Mouse (Mus musculus): Measurements from ENCODE around the gene Pkn3. TPM values are rescaled to one million over a fixed set of nuclear protein-coding genes. Genes with fewer than 3 reads are reported as not detected.

Gene Pkn3
- total RNA-seq, 1 experiment from 2014 or later, result 5.7 TPM

DNA sequence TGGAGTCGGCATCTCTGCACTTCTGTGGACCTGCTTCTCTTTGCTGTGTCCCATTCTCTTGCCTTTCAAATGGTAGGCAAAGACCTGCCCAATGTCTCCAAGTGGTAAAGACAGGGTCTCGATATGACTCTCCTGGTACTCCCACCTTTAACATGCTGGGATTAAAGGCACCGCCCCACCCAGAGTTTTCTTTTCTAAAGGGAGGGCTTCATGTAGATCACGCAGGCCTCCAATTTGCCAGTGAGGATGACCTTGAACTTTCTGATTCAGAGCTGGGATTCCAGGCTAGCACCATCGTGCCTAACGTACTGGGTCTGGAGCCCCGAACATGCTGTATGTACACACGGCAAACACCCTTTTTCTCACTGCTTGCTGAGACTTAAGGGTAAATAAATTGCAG is 14.2 kb upstream of the Pkn3 start:
- peak; percentile 74 for DNase-seq

DNA sequence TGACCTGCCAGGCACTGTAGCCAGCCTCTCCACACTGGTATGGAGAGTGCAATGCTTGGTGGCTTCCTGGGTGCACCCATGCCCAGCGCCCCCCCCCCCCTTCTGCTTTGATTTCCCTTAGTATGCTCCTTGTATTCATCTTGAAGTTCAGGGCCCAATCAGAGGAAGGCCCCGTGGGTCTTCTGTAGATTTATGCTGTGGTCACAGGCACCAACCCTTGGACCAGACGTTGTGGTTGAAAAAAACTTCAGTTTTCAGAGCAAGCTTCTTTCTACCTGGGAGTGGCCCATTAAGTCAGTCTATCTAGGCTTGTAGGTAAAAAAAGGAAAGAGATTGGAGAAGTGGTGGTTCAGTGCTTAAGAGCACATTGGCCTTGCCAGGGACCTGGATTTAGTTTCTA is 13.7 kb upstream of the Pkn3 start:
- DNase-seq, result no peak

DNA sequence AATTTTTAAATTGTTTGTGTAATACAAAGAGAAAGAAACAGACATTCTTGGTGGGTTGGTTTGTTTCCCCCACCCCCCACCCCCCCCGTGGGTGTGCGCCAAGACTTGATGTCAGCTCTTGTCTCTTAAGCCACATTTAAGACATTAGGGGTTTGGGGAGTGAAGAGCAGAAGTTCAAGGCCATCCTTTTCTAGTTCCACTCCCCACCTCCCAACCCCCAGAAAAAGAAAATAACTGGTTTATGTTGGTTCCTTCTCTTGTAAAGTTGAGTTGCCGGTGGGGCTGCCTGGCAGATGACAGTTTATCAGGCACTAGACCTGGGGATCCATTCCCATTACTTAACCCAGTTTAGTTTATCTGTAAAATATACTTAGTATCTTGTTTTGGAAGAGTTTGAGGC is 13.2 kb upstream of the Pkn3 start:
- DNase-seq, result no peak

DNA sequence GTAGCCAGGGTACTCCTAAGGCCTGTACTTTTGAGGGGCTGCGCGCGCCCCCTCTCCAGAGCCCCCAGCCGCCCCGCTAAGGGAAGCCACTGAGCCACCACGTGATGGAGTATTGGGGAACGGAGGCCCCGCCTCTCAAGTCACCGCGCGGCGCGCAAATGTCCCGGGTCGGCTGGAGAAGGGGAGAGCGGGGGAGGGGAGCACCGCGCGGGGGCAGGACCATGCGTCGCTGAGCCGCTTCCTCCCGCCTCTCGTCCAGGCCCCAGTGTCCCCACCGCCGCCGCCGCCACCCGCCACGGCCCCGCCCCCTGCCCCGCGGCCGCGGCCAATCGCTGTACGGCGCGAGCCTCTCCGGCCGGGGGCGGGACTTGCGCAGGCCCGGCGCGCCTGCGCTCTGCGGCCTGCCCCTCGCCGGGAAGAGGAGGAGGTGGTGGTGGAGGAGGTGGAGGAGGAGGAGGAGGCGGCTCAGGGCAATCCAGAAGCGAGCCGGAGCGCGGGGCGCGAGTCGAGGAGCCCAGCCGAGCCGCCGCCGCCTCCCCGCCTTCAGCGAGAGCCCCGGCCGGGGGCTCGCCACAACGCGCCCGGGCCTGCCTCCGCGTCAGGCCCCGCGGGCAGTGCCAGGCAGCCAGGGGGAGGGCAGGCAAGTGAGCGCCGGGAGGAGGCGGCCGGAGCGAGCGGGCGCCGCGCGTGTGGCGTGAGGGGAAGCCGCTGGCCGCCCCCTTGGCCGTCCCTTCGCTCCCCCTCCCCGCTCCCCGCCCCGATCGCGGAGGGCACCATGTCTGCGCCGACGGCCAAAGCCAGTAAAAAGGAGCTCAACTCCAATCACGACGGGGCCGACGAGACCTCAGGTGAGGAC is 11.2 kb upstream of the Pkn3 start:
- peak; percentile 98 for DNase-seq

DNA sequence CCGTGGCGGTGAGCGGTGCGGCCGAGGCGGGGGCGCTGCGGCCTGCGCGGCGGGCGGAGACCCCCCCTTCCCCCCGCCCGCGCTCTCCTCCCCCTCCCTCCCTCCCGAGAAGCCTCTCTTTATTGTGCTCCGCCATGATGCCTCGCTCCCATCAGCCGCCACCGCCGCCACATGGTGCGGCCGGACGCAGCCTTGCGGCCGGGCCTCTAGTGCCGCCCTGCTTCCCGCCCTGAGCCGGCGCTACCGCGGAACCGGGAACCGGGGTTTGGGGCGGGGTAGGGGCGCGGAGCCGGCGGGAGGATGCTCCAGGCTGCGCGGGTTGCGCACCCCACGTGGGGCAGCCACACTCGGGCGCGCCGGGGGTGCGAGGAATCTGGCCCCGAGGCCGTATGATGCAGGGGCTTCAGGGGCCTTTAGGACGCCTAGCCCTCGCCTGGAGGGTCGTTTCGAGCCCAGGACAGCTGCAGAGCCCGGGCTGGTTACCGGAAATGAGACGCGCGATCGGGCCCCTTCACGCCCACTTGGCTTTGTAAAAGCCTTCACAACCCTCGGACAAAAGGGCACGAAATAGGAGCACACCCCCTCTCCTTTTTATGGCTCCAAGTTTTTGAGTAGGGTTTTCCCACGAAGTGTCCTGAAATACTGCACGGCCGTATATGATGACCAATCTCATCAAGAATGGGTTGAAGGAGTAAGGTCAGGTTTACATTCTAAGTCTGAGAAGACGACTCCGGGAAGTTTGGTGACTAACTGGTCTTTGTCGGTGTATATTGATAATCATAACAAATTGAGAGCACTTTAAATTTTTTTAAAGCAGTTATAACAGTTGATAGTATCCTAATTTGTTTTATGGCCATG is 10.2 kb upstream of the Pkn3 start:
- peak; percentile 67 for DNase-seq

DNA sequence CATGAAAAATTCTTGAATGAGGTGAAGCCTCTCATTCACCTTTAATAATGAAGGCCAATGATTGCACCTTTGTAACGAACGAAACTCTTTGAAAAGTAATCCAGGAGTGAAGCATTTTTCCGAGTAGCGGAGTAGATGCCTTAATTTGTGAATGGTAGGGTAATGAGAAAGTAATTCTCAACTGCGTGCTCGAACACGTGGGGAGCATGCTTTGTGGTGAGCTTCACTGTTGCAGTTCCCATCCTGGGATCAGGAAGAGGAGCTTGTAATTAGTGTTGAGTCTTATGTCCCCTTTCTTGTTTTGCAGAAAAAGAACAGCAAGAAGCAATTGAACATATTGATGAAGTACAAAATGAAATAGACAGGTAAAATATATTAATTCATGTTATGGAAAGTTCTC is 9.5 kb upstream of the Pkn3 start:
- no peak for DNase-seq

DNA sequence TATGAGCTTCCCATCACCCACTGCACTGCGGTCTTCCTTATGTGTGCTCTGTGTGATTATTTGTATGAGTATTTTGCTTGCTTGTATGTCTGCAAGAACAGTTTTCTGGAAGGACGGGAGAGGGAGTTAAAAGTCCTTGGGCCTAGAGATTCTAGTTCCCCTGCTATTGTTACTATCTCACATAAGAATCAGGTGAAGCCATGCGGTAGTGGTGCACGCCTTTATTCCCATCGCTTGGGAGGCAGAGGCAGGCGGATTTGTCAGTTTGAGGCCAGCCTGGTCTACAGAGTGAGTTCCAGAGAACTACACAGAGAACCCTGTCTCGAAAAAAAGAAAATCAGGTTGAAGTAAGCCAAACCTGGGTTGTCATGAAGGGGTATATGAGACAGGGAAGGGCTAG is 4.6 kb upstream of the Pkn3 start:
- DNase-seq, result no peak

DNA sequence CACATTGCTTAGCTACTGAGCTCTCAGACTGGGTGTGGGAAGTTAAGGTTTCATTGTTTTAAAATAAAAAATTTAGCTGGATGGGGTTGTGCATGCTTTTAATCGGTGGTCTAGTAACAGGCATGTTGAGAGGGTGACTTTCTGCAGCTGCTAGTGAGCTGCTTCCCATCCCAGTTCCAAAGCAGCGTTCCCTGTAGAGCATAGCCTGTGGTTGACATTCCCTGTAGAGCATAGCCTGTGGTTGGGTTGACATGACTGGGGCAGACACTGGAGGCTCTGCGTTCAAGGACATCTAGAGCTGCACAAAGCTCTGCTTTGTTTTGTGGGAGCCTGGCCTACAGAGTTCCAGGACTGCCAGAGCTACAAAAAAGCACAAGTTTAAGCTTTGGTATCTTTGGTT is 4.2 kb upstream of the Pkn3 start:
- no peak for DNase-seq

DNA sequence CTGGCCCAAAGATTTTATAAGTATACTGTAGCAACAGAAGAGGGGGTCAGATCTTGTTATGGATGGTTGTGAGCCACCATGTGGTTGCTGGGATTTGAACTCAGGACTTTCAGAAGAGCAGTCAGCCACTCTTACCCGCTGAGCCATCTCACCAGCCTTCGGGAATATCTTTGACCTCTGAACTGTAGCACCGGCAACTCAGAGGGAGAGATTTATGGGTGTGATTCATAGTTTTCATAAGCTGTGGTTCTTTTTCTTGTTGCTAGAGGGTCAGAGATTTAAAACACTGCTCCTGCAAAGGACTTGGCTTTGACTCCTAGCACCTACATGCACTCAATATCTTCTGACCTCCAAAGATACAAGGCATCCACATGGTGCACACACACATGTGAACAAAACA is 1.9 kb upstream of the Pkn3 start:
- DNase-seq, result peak; percentile 45

DNA sequence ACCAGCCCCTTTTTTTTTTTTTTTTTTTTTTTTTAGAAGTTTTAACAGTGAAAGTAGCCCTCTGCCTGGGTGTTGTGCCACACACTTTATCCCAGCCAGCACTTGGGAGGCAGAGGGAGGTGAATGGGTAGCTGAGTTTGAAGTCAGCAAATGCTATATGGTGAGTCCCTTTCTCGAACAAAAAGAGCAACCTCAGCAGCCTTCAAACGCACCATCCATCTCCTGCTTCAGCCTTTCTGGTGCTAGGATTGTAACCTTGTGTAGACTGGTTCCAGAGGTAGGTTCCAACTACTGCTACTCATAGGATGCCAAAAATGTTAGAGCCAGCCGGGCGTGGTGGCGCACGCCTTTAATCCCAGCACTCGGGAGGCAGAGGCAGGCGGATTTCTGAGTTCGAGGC is 1.0 kb upstream of the Pkn3 start:
- DNase-seq, result no peak

DNA sequence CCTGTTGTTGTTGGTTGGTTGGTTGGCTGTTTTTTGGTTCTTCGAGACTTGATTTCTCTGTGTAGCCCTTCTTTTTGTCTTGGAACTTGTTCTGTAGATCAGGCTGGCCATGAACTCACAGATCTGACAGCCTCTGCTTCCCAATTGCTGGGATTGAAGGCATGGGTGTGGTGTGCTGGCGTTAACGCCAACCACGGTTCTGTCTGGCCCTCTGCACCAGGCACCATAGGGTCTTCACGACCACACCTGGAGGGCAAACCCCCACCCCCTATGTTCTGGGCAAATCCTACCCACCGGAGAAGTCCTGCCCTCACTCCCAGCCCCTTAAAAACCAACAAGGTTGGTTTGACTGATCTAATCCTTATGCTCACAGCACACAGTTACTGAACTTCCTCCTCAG is 525 bp upstream of the Pkn3 start:
- DNase-seq, result no peak

DNA sequence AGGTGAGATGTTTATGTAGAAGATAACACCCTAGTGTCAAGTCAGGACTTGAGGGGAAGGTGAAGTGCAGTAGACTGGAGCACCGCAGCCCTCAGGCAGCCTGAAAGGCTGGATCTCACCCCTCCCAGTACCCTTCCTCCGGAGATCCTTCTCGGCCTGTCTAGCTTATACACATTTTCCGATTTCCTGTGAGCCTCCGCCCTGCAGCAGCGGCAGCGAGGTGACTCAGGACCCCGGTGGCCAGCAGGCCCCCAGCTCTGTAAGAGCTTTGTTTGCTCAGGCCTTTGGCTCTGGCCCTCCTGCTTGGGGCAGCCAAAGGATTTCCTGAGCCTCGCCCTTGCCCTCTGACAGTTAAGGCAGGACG is 847 bp downstream of the Pkn3 start:
- DNase-seq, result no peak

DNA sequence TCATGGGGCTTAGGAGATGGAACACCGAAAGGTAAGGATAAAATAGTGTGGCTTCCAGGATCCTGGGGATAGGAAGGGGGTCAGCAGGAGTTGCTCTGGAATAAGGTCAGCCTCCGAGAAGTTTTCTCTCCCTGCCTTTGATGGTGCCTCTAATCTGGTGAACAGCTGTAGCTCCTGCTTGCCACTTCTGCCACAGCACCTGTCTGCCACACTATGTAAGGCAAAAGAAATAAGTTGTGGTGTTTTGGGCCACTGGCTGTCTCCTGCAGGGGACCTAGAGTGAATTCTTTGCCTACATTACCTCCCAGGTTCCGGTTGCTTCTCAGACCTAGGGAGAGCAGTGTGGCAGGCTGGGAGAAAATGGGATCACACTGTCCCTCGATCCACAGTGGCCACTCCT is 1.3 kb downstream of the Pkn3 start:
- DNase-seq, result no peak

DNA sequence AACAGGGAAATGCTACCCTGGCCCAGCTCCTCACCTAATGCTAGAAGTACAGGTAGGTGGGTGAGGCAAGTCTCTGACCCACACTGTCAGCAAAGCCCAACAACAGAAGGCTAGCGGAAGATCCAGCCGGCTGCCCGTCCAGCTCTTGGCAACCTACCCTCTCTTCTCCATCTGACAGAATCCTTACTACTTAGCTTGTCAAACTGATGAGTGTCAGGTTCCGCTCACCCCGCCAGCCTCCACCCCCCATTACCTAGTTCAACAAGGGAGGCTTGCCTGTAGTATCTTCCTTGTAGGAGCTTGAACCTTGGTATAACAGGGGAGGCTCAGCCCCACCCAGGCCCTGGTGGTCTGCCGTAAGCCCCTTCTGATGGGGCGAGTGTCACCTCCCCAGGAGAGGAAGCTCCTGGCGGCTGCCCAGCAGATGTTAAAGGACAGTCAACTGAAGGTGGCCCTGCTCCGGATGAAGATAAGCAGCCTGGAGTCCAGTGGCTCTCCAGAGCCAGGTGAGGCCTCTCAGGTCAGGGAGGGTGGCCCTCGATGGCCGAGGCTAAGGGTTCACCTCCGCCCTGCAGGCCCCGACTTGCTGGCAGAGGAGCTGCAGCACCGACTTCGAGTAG is 2.8 kb downstream of the Pkn3 start:
- DNase-seq, result no peak

DNA sequence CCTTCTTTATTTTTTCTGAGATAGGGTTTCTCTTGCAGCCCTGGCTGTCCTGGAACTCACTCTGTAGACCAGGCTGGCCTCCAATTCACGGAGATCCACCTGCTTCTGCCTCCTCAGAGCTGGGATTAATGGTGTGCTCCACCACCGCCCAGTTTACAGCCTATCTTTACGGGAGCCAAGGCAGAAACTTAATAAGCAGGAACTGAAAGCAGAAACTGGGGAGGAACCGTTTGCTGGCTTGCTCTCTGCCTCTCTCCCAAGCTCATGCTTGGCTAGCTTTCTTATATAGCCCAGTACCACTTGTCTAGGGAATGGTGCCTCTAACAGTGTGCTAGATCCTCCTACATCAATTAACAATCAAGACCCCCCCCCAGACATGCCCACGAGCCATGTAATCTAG is 6.6 kb downstream of the Pkn3 start:
- DNase-seq, result no peak

DNA sequence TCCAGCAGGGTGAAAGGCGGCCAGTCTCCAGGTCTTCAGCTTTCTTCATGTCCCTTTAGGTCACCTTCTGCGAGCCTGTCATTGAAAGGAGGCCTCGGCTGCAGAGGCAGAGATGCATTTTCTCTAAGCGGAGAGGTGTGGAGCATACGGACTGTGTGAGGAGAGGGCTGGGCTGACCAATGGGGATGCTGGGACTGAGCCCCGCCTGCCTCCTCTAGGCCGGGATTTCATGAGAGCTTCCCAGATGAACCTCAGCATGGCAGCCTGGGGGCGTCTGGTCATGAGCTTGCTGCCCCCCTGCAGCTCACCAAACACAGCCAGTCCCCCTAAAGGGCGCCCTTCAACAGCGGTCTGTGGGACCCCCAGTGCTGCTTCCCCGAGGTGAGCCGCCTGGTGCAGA is 7.1 kb downstream of the Pkn3 start:
- no peak for DNase-seq

DNA sequence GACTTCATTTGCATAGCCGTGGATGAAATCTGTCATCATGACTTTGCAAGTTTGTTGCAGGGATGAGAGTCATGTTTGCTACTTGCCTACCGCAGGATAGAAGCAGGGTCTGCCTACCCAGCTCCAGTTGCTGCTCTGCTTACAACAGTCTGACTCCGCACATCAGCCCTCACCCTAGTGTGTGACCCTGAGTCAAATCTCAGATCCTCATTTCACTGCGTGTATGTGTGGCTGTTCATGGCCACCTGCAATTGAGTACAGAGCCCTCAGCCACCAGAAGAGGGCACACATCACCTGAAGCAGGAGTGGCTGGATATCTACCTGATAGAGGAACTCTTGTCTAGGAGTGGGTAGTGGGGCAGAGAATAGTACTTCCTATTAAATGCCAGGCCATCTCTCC is 9.8 kb downstream of the Pkn3 start:
- DNase-seq, result no peak

DNA sequence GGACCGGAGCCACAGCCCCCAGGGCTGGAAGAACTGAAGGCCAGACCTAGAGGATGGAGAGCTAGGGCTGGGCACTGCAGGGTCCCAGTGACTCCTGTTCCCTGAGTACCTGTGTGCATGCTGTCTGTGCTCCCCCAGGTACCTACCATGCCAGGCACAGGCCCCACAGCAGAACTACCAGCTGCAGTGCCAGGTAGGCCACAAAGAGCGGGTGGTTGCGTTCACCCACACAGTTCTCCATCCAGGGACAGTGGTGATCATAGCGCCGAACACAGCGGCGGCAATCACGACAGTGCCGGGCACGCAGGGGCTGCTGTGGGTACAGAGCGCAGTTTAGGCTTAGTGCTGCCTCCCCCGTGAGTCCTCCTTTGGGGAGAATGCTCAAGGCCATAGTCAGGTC is 14.0 kb downstream of the Pkn3 start:
- no peak for DNase-seq

DNA sequence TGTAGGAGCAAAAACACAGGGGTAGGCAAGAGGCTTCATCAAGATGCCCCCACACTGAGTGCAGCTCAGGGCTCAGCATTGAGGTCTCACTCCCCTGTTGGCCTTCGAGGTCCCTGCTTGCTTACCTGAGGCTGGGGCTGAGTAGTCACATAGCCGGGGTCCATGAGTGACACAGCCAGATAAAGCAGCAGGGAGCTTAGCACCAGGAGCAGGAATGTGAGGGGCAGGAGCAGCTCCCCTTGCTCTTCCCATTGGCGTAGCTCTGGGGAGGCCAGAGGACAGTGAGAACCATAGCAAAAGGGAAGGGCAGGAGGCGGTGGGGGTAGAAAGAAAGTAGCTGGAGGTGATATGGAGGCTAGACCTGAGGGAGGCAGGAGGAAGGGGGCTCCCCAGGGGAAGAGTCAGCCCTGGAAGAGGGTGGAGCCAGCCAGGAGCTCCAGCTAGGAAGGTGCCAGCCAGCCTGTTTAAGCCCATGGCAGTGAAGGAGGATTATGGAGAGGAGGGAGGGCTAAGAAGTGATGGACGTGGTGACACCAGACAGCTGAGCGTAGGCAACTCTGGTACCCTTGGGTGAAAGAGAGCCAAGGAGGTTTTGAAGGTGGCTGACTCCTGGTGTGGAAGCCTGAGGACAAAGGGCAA is 14.9 kb downstream of the Pkn3 start:
- no peak for DNase-seq

DNA sequence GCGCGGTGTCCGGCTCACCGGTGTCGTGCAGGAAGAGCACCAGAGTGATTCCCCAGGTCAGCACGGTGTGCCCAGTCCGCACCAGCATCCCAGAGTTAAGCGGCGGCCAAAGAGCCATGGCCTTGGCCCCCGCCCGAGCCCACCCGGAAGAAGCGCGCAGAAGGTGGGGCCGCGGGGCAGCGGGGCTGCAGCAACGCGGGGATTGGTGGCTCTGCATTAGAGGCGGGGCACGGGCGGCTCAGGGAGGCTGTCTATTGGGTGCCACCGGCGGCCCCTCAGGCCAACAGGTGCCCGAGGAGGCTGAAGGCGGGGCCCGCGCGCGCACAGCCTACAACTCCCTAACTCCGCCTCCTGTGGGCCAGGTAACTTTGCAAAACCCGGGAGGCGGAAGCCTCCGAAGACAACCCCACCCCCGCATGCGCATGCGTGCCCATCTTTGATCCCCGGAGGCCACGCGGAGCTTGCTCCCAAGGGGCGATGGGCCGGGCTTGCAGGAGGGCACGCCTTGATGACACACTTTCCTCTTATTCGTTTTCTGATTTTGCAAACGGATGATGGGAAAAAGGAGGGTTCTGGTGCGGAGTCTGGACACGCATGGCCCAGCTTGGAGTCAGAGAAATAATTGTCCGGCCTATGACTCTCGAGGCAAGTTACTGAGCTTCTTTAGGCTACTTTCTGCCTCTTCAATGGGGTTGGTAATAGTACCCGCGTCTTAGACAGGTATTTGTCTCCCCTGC is 16.2 kb downstream of the Pkn3 start, which contains the start of gene Zdhhc12:
Gene Zdhhc12, minus strand, starts transcription at position 178 of the 737 bp plus-strand sequence.
- peak; percentile 98 for DNase-seq

DNA sequence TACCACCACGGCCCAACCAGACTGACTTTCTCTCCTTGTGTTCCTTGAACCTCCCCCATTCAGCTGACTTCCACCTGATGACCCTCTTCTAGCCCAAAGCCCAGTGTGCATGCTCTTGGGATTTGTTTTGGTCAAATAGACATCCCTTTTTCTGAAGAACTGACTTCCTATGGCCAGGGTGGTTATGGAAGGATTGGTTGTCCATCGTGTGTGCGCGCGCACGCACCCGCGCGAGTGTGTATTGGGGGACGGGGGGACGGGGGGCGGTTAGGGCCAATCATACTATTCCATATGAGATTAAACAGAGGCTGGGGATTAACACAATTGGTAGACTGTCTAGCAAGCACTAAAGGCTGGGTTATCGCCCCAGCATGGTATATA is 16.7 kb downstream of the Pkn3 start:
- DNase-seq, result peak; percentile 41

Measured in adrenal gland, postnatal 14 days (tissue).